Mouse (Mus musculus) kidney, postnatal 36 days (tissue): Measurements from ENCODE around the gene Fgf10.
A peak's percentile ranks its signal among the peaks of the same experiment; 100 is the strongest.

Experiments
- DNase-seq, 2 experiments: peaks; one replicate each; pipeline ENCODE4 v3.0.0; 2021 to 2022; ENCODE audit warnings: mixed read lengths in 2 of 2

Gene Fgf10

GRCm38 (mm10) chr13:118669491-118669890 lies at the start of gene Fgf10:
Fgf10 (plus strand) TSS chr13:118669791.
- no peak for DNase-seq

GRCm38 (mm10) chr13:118629661-118630428 lies 39.7 kb upstream of the Fgf10 start:
- DNase-seq, result no peak

- DNase-seq, result no peak
Measured at GRCm38 (mm10) chr13:118631500-118631899, 38.1 kb upstream of the Fgf10 start.

GRCm38 (mm10) chr13:118636047-118636446 lies 33.5 kb upstream of the Fgf10 start:
- DNase-seq, result no peak

DNA sequence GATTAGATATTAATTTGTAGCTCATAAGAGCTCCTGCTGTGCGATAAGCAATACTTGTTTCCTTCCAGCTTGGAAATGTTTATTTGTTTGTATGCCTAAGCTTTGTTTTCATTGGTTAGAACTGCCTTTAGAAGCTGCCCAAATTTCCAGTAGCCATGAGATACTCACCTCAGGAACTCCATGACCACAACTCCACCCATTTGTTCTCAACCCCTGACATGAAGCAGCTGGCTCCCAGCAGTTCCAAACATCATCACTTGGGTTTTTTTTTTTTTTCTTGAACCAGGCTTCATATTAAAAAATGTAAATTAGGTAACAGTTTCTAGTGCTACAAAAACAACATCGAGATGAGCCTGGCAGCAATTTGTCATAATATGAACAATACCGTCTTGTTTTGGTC lies 27.0 kb upstream of the Fgf10 start:
- no peak for DNase-seq

DNA sequence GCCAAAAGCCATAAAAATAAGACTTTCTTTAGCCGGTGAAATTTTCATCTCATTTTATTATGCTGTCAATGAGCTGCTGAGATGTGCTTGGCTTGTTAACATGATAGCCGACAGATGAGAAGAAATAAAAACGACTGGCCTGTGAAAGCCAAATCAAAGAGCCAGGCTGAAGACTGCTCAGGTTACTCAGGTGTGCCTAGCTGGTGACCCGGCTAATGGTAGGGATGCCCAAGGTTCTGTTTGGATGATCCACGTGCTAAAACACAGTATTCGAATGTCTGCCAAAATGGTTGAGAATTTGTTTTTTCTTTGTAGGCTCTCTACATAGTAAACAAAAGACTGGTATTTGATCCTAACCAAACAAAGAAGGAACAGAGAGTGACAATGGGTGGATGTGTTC lies 26.5 kb upstream of the Fgf10 start:
- no peak for DNase-seq

- DNase-seq, result no peak
Measured at GRCm38 (mm10) chr13:118656991-118657390, 12.6 kb upstream of the Fgf10 start.

DNA sequence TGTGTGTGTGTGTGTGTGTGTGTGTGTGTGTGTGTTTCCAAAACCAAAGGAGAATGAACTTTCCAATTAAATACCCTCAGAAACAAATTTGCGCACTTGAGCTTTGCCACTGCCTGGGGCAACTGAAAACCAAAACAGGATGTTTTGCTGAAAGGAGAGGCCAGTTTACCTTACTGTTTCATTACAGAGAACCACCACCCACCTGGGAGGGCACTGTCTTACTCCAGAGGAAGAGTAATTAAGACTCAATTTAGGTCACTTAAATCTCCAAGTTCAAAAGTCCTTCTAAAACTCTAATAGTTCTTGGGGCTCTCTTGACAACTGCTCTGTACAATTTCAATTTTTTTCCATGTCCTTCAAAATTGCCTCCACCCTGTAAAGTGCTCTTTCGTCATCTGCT lies 11.6 kb upstream of the Fgf10 start:
- DNase-seq, result peak; percentile 29 to 39

- DNase-seq, result peak; percentile 63 to 72
Measured at GRCm38 (mm10) chr13:118658608-118659326, 10.8 kb upstream of the Fgf10 start.

- DNase-seq, result no peak
Measured at GRCm38 (mm10) chr13:118661664-118662063, 7.9 kb upstream of the Fgf10 start.

DNA sequence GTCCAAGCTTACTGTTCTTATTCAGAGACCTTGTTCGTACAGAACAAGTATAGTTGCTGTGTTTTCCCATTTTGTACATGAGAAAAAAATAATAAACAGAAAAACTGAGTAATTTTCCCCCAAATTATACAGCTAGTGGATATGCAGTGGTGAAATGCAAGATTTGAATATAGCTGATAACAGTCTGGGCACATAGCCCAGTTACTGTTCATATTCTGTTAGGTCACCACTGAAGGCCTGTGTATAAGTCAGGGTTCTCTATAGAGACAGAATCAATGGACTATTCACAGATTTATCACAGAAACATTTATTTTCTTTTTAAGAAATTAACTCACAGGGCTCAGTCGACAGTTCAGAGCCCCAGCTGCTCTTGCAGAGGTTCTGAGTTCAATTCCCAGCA lies 4.7 kb upstream of the Fgf10 start:
- no peak for DNase-seq

DNA sequence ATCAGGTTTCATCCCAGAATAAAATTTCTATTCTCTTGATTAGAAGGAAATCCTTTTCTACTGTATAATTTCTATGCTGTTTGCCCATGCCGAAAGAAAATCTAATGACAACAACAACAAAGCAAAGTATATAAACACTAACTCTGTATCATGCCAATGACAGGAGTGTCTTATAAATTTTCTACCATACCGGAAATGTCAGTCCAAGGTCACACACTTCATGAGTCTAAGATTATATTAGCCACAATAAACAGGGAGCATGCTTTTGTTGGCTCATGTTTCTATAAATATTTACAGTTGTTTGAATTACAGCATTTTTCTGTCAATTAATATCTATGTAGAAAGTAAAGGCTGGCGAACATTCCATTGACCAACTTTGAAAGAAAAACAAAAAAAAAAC lies 9.6 kb downstream of the Fgf10 start:
- no peak for DNase-seq

GRCm38 (mm10) chr13:118693049-118693448 lies 23.5 kb downstream of the Fgf10 start:
- no peak for DNase-seq

DNA sequence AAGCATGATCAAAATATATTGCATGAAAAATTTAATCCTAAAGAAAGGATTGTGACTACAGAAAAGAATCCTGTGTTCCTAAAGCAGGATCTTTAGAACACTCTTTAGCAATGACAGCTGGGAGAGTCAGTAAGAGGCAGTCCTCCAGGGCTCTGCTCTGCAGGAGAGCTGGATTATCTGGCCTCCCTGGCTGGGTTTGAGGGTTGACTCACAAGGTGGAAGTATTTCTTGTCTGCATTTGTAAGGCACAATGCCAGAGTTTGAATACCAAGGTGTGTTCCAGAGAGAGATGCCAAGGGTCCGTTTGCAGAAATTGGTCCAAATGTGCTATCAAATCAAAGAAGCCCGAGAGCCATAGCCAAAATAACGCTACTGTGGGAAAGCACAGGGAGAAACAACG lies 25.5 kb downstream of the Fgf10 start:
- no peak for DNase-seq

- DNase-seq, result no peak
Measured at GRCm38 (mm10) chr13:118703727-118704126, 34.1 kb downstream of the Fgf10 start.

DNA sequence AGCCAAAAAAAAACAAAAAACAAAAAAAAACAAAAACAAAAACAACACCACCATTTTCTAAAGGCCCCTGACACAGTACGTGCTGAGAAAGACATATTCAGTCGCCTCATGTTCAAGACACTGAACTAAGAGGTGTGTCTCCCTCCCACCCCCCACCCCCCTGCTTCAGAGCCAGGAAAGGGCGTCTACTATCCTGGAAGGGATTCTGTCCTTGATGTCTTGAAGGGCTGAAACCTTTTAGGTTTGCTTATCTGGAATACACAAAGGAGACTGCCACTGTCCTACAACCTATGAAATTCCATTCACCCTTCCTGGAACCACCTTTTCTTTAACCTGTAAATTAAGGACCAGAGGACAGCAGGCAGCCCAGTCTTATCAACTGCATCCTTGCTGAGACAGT lies 36.1 kb downstream of the Fgf10 start:
- DNase-seq, result no peak

- no peak for DNase-seq
Measured at GRCm38 (mm10) chr13:118709912-118710311, 40.3 kb downstream of the Fgf10 start.

- peak; percentile 1 to 5 for DNase-seq
Measured at GRCm38 (mm10) chr13:118713626-118714150, 44.1 kb downstream of the Fgf10 start.

GRCm38 (mm10) chr13:118714284-118715065 lies 44.9 kb downstream of the Fgf10 start:
- peak in 1 of 2 experiments; percentile 25 for DNase-seq

DNA sequence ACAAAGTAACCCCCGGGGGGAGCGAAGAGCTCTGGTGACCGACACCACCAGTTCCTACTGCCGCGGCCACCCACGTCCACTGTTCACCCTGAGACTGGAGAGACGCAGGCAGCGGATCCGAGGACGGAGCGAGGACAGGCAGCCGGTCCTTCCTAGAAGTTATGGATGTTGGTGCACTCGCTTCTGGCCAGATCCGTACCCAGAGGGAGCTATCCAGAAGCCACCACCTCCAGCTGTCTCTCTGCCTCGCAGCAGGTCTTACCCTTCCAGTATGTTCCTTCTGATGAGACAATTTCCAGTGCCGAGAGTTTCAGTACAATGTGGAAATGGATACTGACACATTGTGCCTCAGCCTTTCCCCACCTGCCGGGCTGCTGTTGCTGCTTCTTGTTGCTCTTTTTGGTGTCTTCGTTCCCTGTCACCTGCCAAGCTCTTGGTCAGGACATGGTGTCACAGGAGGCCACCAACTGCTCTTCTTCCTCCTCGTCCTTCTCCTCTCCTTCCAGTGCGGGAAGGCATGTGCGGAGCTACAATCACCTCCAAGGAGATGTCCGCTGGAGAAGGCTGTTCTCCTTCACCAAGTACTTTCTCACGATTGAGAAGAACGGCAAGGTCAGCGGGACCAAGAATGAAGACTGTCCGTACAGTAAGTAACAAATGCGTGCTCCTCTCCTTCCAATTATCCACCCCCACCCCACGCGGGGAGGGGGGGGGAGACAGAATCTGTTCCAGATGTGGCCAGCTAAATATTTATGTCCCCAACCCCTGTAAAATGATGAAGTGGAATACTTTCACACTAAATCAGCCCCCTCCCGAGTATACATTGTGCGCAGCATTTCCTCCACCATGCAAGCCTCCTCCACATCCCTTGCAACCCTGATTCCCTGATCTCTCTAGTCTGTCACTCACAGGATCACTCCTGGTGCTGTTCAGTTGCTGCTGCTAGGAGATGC lies 45.8 kb downstream of the Fgf10 start:
- DNase-seq, result peak in 1 of 2 experiments; percentile 2

DNA sequence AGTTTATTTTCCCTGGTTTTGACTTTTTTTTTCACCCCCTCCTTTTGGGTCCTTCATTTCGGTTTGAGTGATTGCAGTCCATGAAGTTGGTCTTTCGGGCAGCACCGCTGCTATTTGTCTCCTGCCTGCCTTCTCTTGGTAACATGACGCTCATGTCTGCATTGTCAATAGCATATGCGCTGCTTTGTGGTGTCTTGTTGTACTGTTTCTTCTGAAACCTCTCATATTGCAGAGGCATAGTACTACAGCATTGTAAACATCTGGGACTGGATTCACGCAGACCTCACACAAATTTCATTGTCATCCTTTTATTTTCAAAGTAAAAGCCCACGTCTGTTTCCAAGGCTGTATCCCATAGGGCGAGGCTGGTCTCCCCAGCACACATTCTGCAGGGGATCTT lies 46.7 kb downstream of the Fgf10 start:
- no peak for DNase-seq

GRCm38 (mm10) chr13:118716726-118717125 lies 47.1 kb downstream of the Fgf10 start:
- DNase-seq, result no peak
